Mouse (Mus musculus): ENCODE measurements around the gene Por.

Por gene

DNA sequence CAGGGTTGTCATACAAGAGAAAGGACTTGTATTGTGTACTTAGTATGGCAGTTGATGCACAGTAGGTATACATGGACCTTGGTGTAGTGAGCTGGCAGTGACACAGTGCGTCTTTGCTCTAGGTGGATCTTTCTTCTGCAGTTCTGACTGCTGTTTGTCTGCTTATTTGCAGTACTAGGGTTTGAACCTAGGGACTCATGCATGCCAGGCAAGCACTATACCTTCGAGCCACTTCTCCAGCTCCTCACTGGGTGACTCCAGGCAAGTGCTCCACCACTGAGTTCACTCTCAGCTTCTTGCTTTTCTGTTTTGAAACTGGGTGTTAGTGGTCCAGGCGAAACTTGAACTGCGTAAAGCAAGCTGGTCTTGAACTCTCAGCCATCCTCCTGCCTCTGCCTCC, 31.8 kb downstream of the Por start:
- 97% methylated on average over 4 of the region's 4 CpGs for WGBS

DNA sequence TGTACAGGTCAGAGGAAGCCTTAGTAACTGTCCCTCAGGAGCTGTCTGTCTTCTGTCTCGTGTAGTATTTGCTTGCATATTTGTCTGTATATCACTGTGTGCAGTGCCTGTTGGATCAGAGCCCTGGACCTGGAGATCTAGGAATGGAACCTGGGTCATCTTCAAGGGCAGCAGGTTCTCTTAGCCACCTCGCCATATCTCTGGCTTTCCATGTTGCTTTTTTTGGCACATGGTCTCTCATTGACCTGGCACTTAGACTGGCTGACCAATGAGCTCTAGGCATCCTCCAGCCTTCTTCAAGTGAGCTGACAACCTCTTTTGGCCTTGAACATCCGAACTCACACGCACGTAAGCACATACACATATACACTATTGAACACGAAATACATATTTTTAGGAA, 32.4 kb downstream of the Por start:
- WGBS = 60% methylated on average over 6 of the region's 6 CpGs

GRCm38 (mm10) chr5:135702682-135703192, 32.9 kb downstream of the Por start:
- 33% methylated on average over 15 of the region's 15 CpGs for WGBS

DNA sequence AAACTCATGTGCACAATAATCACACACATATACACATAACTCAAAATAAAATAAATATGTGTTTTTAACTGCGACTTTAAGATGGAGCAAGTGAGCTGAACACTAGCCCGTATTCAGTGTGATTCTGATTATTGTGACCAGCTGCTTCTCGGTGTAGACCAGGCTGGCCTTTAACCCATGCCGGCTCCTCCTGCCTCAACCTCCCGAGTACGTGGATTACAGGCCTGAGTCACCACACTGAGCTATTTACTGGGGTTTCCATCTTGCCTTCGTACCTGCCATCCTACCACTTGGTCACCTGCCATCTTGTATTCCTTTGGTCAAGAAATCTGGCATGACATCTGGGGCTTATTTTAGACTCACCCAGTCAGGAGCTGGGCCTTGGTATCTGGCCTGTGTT, 33.6 kb downstream of the Por start:
- WGBS = 91% methylated on average over 7 of the region's 7 CpGs

GRCm38 (mm10) chr5:135705383-135705782, 35.5 kb downstream of the Por start:
- 86% methylated on average over 4 of the region's 4 CpGs for WGBS

DNA sequence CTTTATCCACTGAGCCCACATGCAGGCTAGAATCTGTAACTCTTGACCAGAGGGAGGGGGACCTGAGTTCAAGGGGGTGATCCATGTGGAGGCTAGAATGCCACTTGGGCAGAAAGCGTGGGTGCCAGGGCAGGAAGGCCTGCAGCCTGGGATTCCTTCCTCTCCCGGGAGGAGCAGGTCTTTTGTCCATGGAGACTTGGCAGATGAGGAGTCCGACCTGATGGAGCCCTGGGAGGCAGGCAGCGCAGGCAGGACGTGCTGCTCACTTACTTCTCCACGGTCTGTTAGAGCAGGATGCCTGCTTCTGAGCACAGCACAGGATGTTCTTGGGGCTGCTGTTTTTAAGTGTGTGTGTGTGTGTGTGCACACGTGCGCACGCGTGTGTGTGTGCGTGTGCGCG, 37.2 kb downstream of the Por start:
- WGBS = 91% methylated on average over 13 of the region's 13 CpGs

- 52% methylated on average over 1 of the region's 1 CpGs for WGBS
Measured at GRCm38 (mm10) chr5:135707855-135708254, 38.0 kb downstream of the Por start.

- WGBS = 96% methylated on average over 5 of the region's 5 CpGs
Measured at GRCm38 (mm10) chr5:135709716-135710115, 39.9 kb downstream of the Por start.

DNA sequence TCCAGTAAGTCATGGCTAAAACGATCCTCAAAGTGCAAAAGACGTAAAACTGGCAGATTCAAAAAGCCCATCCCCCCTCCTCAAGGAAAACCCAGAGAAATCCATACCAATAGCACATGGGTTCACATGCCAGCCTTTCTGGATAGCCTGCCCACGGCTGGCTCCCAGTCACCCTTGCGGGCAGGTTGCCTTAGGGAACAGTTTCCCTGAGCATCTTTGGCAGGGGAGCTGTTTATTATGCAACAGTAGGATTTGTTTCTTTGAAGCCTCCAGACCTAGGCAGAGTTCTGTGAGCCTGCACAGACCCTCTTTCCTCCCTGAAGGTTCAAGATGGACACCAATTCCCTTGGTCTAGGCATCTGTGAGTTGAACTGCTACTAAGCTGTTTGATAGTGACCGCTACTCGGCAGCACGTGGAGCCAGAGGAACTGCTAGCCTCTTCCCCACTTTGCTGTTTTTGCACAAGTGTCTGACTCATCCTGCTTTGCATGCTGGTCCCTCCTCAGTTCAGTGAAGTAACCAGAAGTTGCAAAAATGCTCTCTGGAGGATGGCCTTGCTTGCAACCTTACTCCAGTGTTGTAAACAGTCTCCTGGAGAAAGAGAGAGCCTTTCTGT, 40.9 kb downstream of the Por start:
- WGBS = 33% methylated on average over 7 of the region's 7 CpGs

DNA sequence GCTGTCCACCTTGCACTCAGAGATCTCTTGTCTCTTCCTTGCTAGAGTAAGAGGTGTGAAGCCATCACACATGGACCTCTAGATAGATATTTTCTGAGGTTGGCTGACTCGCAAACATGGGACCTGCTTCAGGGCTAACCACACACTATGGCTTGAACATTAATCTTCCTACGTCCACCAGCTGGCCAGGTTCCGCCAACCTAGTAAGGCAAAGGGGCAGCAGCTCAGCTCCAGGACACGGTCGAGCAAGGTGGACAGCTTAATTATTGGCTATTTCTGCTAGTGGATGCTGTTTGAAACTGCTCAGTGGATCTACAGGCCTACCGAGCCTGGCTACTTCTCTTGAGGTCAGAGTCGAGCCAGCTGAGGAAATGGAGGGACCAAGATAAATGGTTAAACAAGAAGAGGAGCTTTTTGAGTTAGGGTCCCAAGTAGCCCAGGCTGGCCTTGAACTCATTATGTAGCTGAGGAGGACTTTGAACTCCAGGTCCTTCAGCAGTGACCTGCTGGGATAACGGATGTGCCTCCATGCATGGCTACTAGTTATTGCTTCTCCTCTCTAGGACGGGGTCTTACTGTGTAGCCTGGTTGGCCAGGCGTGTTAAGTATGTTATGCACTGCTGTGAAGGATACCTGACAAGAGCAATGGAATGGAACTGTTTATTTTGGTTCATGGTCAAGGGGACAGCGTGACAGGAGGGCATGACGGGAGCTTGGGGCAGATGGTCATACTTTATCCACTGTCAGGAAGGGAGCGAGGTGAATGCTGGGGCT, 41.9 kb downstream of the Por start:
- 94% methylated on average over 13 of the region's 13 CpGs for WGBS

DNA sequence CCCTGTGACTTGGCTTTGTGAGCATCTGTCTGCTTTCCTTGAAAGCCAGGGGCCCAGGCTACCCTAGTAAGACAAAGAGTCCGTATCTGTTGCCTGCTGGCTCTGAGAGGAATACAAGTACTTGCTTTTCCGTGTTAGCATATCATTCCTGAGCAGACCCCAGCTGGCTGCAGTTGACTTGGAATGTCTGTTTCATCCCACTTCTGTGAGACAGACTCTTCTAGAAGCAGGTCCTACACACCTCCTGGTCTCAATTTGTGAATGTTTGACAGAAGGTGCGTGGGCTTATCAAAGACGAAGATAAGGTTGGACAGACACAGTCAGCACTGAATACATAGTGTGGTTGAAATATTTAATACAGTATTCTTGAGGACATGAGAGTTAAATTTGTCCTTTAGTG, 43.0 kb downstream of the Por start:
- WGBS = 52% methylated on average over 4 of the region's 4 CpGs

DNA sequence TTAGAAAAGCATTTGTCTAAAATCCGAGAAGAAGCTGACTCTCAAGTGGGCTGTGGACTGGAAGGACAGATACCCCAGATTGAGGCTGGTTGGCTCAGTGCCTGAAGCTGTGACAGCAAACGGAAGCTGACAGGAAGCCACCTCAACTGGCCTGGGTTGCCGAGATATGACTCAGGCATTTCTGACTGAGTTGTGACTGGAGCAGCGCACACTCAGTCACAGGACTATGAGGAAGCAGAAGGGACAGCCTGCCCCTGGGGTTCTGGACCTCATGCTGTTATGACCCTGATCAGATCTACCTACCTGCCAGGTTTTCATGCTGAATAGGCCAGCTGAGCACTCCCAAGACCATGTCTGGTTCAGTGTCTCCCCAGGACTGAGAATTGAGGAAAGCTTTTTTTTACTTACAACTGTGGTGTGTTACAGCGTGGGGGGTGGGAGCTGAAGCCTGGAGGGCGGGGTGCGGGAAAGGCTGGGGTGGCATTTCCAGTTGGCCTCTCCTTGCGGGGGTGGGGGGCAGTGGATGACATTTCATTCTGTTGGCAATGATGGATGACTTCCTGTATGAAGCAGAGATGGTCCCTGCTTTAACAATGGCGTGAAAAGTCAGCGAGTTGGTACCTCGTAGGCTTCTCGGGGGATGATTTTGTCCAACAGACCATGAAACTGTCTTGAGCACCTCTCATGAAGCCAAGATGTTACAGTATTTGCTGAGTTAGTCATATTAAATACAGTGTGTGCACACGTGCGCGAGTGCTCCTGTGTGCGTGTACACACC, 43.8 kb downstream of the Por start:
- WGBS = 68% methylated on average over 16 of the region's 16 CpGs

DNA sequence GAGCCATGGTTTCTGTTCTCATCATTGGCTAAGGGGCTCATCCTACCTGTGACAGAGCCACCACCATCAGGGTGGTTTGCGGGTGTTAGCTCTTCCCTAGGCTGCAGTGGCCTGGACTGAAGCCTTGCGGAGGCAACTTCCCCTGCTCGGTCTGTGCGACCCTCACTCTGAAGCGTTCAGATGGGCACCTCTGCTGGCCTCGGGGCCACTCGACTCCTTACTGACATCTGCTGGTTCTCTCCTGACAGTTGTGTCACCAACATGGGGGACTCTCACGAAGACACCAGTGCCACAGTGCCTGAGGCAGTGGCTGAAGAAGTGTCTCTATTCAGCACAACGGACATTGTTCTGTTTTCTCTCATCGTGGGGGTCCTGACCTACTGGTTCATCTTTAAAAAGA, 45.8 kb downstream of the Por start:
- 61% methylated on average over 10 of the region's 10 CpGs for WGBS

GRCm38 (mm10) chr5:135719586-135720120, 49.8 kb downstream of the Por start:
- 86% methylated on average over 10 of the region's 10 CpGs for WGBS

DNA sequence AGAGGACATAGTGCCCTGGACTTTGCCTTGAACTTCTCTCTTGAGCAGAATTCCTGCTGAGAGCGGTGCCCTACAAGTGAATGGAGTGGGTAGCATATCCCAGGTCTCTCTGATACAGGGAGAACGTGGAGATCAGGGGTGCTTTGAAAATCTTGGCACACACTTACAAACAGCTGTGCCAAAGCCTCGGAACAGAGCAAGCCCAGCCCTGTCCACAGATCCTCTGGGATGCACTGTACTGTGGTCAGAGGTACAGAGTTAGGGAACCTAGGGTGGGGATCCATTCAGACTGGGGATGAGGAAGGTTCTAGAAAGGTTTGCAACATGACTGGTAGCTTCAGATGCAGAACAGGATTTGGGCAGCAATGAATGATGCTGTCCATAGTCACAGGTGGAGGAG, 50.3 kb downstream of the Por start:
- 46% methylated on average over 3 of the region's 3 CpGs for WGBS

DNA sequence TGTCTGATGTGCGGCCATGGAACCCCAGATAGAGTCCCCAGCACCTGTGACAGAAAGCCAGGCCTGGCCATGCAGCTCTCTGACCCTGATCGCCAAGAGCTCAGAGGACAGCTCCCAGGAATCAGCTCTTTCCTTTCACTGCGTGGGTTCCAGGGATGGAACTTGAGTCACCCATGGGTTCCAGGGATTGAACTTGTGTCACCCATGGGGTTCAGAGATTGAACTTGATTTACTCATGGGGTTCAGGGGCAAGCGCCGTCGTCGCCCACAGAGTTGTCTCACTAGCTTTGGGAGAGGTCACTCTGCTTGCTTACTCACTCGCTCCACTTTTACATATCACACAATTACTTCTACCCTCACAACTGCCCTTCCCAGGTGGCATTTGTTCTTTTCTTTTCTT, 51.2 kb downstream of the Por start:
- 97% methylated on average over 8 of the region's 8 CpGs for WGBS

- 24% methylated on average over 11 of the region's 11 CpGs for WGBS
Measured at GRCm38 (mm10) chr5:135722121-135722520, 52.3 kb downstream of the Por start.

- WGBS = 71% methylated on average over 3 of the region's 3 CpGs
Measured at GRCm38 (mm10) chr5:135723165-135723751, 53.4 kb downstream of the Por start.

GRCm38 (mm10) chr5:135724536-135725322, 54.9 kb downstream of the Por start:
- WGBS = 46% methylated on average over 9 of the region's 9 CpGs

DNA sequence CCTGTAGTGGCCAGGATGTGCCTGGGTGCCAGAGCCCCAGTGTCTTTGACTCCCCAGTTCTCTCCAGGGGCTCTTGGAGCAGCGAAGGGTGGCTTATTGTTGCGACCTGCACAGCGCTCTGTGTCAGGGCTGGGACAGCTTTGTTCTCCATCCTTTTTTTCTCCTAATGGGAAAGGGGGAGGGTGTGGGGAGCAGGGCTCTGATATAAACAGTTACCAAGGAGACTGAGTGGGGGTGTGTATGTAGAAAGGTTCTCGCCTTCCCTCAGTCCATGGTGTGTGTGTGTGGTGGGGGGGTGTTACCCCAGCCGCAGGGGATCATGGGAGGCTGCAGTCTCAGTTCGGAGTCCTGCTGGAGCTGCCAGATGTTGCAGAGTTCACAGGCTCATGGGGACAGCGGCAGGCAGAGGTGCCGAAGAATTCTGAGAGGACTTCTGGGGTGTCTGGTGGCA, 55.6 kb downstream of the Por start:
- WGBS = 17% methylated on average over 8 of the region's 8 CpGs

DNA sequence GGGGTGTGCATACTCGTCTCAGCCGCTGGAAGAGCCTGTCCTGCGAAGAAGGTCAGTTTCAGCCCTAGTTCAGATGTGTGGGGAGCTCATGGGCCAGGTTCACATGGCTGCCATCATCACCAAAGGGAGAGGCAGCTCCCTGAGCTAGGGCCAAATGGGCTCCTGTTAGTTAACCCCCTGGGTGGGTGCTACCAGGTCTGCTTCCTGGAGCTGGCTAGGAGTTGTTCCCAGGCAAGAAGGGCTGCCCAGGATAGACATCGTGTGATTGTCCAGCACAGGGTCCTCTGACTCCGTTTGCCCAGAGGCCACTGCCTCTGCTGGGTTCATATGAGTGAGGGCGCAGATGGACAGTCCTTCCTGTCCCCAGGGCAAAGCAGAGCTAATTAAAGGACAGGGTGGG, 56.2 kb downstream of the Por start:
- 54% methylated on average over 6 of the region's 6 CpGs for WGBS
